Mouse (Mus musculus) left cerebral cortex, adult 2 months (tissue): ENCODE measurements around the gene Ank3. TPM values are rescaled to one million over a fixed set of nuclear protein-coding genes. Genes with fewer than 3 reads are reported as not detected.

ENCODE experiments used
- DNase-seq, 2 experiments: peaks; one replicate each; pipeline ENCODE4 v3.0.0; 2021 to 2022; ENCODE audit warnings: low spot score in 2 of 2, mixed read lengths in 1 of 2; ENCODE audit errors: extremely low spot score in 1 of 2
- H3K27ac ChIP-seq: fragments of 200-600 bp; 2 replicates; pipeline ENCODE4 v1.8.1; 2022
- H3K4me3 ChIP-seq: fragments of 200-600 bp; 2 replicates; pipeline ENCODE4 v1.8.1; 2022
- CTCF ChIP-seq: fragments of 200-600 bp; IDR thresholded peaks from 2 replicates; pipeline ENCODE4 v1.8.1; 2022; ENCODE audit warnings: antibody characterized with exemption, mild to moderate bottlenecking, moderate library complexity
- intact Hi-C: fragments of 180-260 bp; cut with DNase I; formaldehyde crosslinking; loops from one replicate; pipeline ENCODE4 v1.15.1; 2025
- total RNA-seq, 2 experiments: library from RNA; stranded (reverse); gene quantifications; 2 replicates each; pipeline ENCODE4 v1.2.3; 2021

The Ank3 gene
- total RNA-seq, 2 experiments from 2014 or later: 520 to 555 TPM

- intact Hi-C loops: no loop called here
- H3K27ac ChIP-seq: no peak overlapping the region
- H3K4me3 ChIP-seq: no peak overlapping the region
- no peak for DNase-seq
- no peak for TF ChIP-seq CTCF
Measured at GRCm38 (mm10) chr10:69926158-69926882, 527.7 kb downstream of the Ank3 start.

- no peak for TF ChIP-seq CTCF
- H3K4me3 ChIP-seq: no peak overlapping the region
- intact Hi-C loops: no loop called here
Measured at GRCm38 (mm10) chr10:69927012-69927411, 528.4 kb downstream of the Ank3 start.

GRCm38 (mm10) chr10:69928358-69928757 is 529.8 kb downstream of the Ank3 start:
- intact Hi-C loops: no loop called here
- no peak for TF ChIP-seq CTCF
- no peak overlapping the region for H3K27ac ChIP-seq
- no peak overlapping the region for H3K4me3 ChIP-seq
- no peak for DNase-seq

More at GRCm38 (mm10) chr10:69927012-69927411, 528.4 kb downstream of the Ank3 start:
- no peak for DNase-seq
- no peak overlapping the region for H3K27ac ChIP-seq

GRCm38 (mm10) chr10:69930503-69930902 is 531.9 kb downstream of the Ank3 start:
- Histone ChIP-seq H3K4me3 (no peak overlapping the region), H3K27ac (no peak overlapping the region)
- DNase-seq: no peak
- intact Hi-C loops: no loop called here
- no peak for TF ChIP-seq CTCF

GRCm38 (mm10) chr10:69936443-69937067 is 538.0 kb downstream of the Ank3 start:
- TF ChIP-seq CTCF: no peak
- Histone ChIP-seq H3K4me3 (no peak overlapping the region), H3K27ac (no peak overlapping the region)
- no peak for DNase-seq
- intact Hi-C loops: no loop called here

- DNase-seq: no peak
- intact Hi-C loops: no loop called here
- TF ChIP-seq CTCF: no peak
- H3K27ac ChIP-seq: no peak overlapping the region
- H3K4me3 ChIP-seq: no peak overlapping the region
Measured at GRCm38 (mm10) chr10:69937291-69937921, 538.8 kb downstream of the Ank3 start.

GRCm38 (mm10) chr10:69939144-69939543 is 540.6 kb downstream of the Ank3 start:
- DNase-seq: no peak
- no peak for TF ChIP-seq CTCF
- H3K27ac ChIP-seq: no peak overlapping the region
- no peak overlapping the region for H3K4me3 ChIP-seq
- intact Hi-C loops: no loop called here

- no peak for DNase-seq
- TF ChIP-seq CTCF: no peak
- Histone ChIP-seq H3K27ac (no peak overlapping the region), H3K4me3 (no peak overlapping the region)
- intact Hi-C loops: no loop called here
Measured at GRCm38 (mm10) chr10:69939966-69940365, 541.4 kb downstream of the Ank3 start.

- Histone ChIP-seq H3K4me3 (no peak overlapping the region), H3K27ac (no peak overlapping the region)
- no peak for TF ChIP-seq CTCF
- intact Hi-C loops: no loop called here
- DNase-seq: no peak
Measured at GRCm38 (mm10) chr10:69941001-69941400, 542.4 kb downstream of the Ank3 start.

- Histone ChIP-seq H3K4me3 (no peak overlapping the region), H3K27ac (no peak overlapping the region)
- intact Hi-C loops: no loop called here
- TF ChIP-seq CTCF: no peak
- no peak for DNase-seq
Measured at GRCm38 (mm10) chr10:69944845-69945244, 546.3 kb downstream of the Ank3 start.

GRCm38 (mm10) chr10:69945870-69946269 is 547.3 kb downstream of the Ank3 start:
- Histone ChIP-seq H3K27ac (no peak overlapping the region; the same call in 1 of the 2 replicates), H3K4me3 (no peak overlapping the region)
- intact Hi-C loops: no loop called here
- no peak for DNase-seq
- TF ChIP-seq CTCF: no peak

GRCm38 (mm10) chr10:69946271-69946670 is 547.7 kb downstream of the Ank3 start:
- intact Hi-C loops: no loop called here
- TF ChIP-seq CTCF: no peak
- Histone ChIP-seq H3K4me3 (no peak overlapping the region), H3K27ac (peak overlapping the region; percentile 51)
- no peak for DNase-seq
